Mouse (Mus musculus) hematopoietic multipotent progenitor cell, adult 10-12 weeks (in vitro differentiated cells): ENCODE measurements around the gene Rfx5. TPM values are rescaled to one million over a fixed set of nuclear protein-coding genes. Genes with fewer than 3 reads are reported as not detected.

Experiments used
- polyA plus RNA-seq: library from polyadenylated mRNA; stranded (reverse); fragments of >175 nt; gene quantifications from 2 replicates; pipeline ENCODE4 v1.2.3, GENCODE M21; 2012; ENCODE audit warnings: low replicate concordance

Rfx5 gene
- polyA plus RNA-seq = 24.8 and 29.1 TPM in 2 replicates

DNA sequence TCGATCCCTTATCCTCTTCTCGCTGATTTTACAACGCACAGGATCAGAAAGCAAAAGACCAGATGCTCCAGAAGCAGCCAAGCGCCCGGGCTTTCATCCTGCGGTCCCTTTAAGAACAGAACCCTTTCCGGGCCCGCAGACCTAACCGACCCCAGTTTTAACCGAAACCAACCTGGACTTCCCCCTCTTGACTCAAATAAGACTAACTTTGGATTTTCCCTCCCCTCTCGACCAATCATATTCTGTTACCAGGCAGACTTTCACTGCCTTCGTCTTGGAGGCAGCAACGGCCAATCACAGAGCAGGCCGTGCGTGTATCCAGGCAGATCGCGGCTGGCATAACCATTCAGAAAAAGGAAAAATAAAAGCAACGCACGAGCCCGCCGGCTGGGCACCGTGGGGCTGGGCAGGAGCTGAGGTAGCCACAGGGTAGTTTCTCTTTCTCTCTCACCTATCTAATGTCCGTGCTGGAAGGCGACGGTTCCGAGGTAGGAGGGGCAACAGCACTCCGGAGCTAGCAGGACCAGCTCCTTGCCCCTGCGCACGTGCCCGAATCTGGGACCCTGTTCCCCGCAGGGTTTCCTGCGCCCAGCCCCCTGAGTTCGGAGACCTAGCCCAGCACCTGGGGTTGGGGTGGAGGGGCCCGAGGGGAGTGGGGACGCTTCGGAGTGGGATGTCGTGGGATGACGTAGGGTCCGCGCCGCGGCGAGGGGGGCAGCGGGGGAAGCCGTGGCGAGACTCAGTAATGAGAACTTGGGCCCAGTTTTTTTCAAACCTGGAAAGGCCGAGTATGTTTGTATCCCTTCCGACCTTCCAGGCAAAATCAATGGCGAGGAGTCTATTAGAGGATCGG is at the start of gene Rfx5:
Gene Rfx5, plus strand, starts transcription at position 312 of the 853 bp plus-strand sequence.

DNA sequence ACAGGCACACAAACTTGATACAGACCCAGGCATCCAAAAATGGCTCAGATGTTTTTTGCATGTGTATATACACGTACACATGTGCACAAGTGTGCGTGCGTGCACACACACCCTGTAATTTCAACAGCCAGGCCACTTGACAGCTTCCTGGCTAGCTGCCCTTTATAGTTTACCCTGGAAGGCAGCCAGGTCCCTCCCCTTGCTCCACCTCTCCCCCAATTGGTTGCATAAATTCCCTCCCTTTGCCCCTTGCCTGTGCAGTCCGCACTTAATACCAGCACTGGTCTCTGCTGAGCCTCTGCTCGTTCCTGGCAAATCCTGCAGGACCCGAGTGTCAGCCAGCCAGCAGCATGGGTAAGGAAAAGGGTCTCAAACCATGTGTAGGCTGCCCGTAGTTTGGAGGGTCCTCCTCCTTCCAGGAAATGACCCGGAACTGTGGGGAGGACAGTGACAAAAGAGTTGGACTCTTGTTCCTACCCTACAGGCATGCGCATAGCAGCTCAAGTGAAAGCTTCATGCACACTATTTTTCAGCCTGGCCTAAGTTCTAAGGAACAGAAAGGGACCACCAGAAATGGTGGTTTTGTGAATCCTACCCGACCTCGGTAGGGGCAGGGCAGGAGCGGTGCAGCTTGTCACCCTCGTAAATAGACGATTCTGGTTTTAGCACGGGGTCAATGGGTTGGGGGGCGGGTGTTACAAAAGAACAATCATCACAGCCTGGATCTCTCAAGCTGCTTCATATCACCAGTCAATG is 20.9 kb upstream of the Rfx5 start, which contains the start of gene Selenbp1:
Gene Selenbp1, plus strand, starts transcription at position 248 of the 756 bp plus-strand sequence.

DNA sequence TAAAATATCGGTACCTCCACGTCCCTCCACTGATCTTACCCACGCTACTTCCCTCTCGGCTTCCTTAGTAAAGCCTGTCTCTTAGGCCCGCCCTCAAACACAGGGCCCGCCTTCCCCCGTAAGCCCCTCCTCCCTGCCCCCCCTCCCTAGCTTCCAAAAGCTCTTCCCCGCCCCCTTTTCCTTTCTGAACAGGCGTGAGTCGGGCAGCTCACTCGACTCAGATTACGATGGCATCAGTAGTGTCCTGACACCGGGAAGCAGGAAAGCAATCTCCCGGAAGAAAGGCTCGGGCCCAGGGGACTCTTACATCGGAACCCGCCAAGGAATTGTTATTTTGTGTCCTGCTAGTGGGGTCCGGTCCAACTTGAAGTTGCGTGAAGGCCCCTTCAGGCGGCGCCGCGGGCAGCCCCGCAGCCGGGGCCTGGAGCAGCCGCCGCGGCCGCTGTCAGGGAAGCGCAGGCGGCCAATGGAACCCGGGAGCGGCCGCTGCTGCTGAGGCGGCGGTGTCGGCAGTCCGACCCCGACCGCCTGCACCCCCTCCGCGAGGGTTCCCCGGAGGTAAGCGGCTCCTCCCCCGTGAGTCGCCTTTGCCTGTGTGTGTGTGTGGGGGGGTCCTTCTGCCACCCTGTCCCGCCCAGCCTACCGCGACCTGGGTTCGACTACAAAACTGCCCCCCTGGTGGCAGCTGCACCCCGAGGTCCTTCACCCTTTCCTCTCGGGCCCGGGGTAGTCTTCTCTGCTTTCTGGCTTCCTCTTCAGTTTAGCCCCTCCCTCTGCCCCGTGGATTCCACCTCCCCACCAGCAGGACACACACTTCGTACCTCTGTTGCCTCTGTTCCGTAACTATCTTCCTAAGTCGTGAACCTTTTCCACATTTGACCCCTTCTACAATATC is 20.9 kb downstream of the Rfx5 start, which contains the start of gene Pi4kb:
Gene Pi4kb, plus strand, starts transcription at position 204 of the 895 bp plus-strand sequence.

Other genes with a start within 250 kb of the Rfx5 start
- 0.06 and 0.09 TPM in 2 replicates for gene Cgn, start 167.6 kb upstream of the Rfx5 start, polyA plus RNA-seq
- gene Pogz, start 116.5 kb upstream of the Rfx5 start, polyA plus RNA-seq = 72.2 and 97.0 TPM in 2 replicates
- 101 and 189 TPM in 2 replicates for gene Psmb4, start 67.1 kb upstream of the Rfx5 start, polyA plus RNA-seq
- gene Selenbp1, start 21.0 kb upstream of the Rfx5 start, polyA plus RNA-seq = 0.91 and 6.6 TPM in 2 replicates
- 12.0 and 16.1 TPM in 2 replicates for gene Pi4kb, start 20.7 kb downstream of the Rfx5 start, polyA plus RNA-seq
- gene Zfp687, start 61.4 kb downstream of the Rfx5 start, polyA plus RNA-seq = 32.8 and 36.3 TPM in 2 replicates
- 47.7 and 87.6 TPM in 2 replicates for gene Psmd4, start 88.5 kb downstream of the Rfx5 start, polyA plus RNA-seq
- gene Pip5k1a, start 152.9 kb downstream of the Rfx5 start, polyA plus RNA-seq = 14.2 and 15.7 TPM in 2 replicates
- 140 and 262 TPM in 2 replicates for gene Vps72, start 156.9 kb downstream of the Rfx5 start, polyA plus RNA-seq
- 0.58 and 0.82 TPM in 2 replicates for gene Tmod4, start 170.4 kb downstream of the Rfx5 start, polyA plus RNA-seq
- gene Scnm1, start 179.9 kb downstream of the Rfx5 start, polyA plus RNA-seq = 6.6 and 11.8 TPM in 2 replicates
- gene Lysmd1, start 180.0 kb downstream of the Rfx5 start, polyA plus RNA-seq = 3.3 and 6.5 TPM in 2 replicates
- gene Tnfaip8l2, start 188.3 kb downstream of the Rfx5 start, polyA plus RNA-seq = 29.6 and 79.9 TPM in 2 replicates
- 1.1 and 3.6 TPM in 2 replicates for gene Sema6c, start 206.4 kb downstream of the Rfx5 start, polyA plus RNA-seq